Mouse (Mus musculus) stomach, embryonic 14.5 days (tissue): ENCODE data around the gene Mblac2. TPM values are rescaled to one million over a fixed set of nuclear protein-coding genes. Genes with fewer than 3 reads are reported as not detected.
A peak's percentile ranks its signal among the peaks of the same experiment; 100 is the strongest.

Source experiments
- ATAC-seq: fragments of 200-750 bp; cut with Nextera tagmentation; 2 replicates; pipeline ENCODE4 v1.8.0; 2017; ENCODE audit warnings: low read depth, moderate TSS enrichment; ENCODE audit not compliant: insufficient number of reproducible peaks, insufficient read depth, low FRiP score
- H3K27ac ChIP-seq: fragments of 300-500 bp; sonication (generic); 2 replicates; pipeline ENCODE4 v1.5.1; 2014; ENCODE audit warnings: mild to moderate bottlenecking, low read length, moderate library complexity, mixed read lengths
- H3K27me3 ChIP-seq: fragments of 300-500 bp; sonication (generic); 2 replicates; pipeline ENCODE4 v1.6.1; 2014; ENCODE audit warnings: low read length, control low read depth, mixed read lengths; ENCODE audit not compliant: control insufficient read depth, insufficient read depth
- H3K36me3 ChIP-seq: fragments of 300-500 bp; sonication (generic); 2 replicates; pipeline ENCODE4 v1.6.1; 2014; ENCODE audit warnings: mild to moderate bottlenecking, control low read depth, low read length, moderate library complexity, mixed read lengths; ENCODE audit not compliant: control insufficient read depth, insufficient read depth
- H3K4me1 ChIP-seq: fragments of 300-500 bp; sonication (generic); 2 replicates; pipeline ENCODE4 v1.6.1; 2014; ENCODE audit warnings: low read length, control low read depth, mixed read lengths; ENCODE audit not compliant: control insufficient read depth, insufficient read depth
- H3K4me2 ChIP-seq: fragments of 300-500 bp; sonication (generic); replicated peaks from 2 replicates; pipeline ENCODE4 v1.6.1; 2014; ENCODE audit warnings: low read depth, low read length, control low read depth
- H3K4me3 ChIP-seq: fragments of 300-500 bp; sonication (generic); 2 replicates; pipeline ENCODE4 v1.5.1; 2014; ENCODE audit warnings: low read depth, low read length, control low read depth
- H3K9ac ChIP-seq: fragments of 300-500 bp; sonication (generic); replicated peaks from 2 replicates; pipeline ENCODE4 v1.6.1; 2014; ENCODE audit warnings: low read depth, mild to moderate bottlenecking, control low read depth, low read length, moderate library complexity, mixed read lengths
- H3K9me3 ChIP-seq: fragments of 300-500 bp; sonication (generic); 2 replicates; pipeline ENCODE4 v1.6.1; 2016; ENCODE audit warnings: low read depth, low read length, control low read depth; ENCODE audit not compliant: control insufficient read depth
- WGBS: fragments of 180-500 bp; shearing (Covaris S2); extraction: QIAGEN DNeasy Blood & Tissue Kit; methylation state at CpG from one replicate; pipeline ENCODE4 v1.1.7; 2014; 5-methylcytosine and 5-hydroxymethylcytosine counted together
- polyA plus RNA-seq: library from polyadenylated mRNA; unstranded; fragments of >200 nt; fragmentation: Nextera tagmentation; extraction: Ambion mirVana; gene quantifications from 2 replicates; pipeline ENCODE4 v1.2.1, GENCODE M21; 2014

The Mblac2 gene
- polyA plus RNA-seq, 1 experiment from 2014 or later, result 9.3 TPM

DNA sequence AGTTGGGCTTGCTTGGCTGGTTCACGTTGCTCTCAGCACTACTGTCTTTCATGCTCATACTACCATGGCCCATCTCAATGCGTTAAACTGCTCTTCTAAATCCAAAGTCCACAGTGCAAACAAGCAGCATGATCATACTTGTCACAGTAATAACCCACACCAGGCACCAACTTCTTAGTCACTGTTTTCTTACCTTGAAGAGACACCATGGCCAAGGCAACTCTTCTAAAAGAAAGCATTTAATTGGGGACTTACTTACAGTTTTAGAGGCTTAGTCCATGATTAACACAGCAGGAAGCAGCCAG, 32.9 kb downstream of the Mblac2 start:
- Histone ChIP-seq H3K27ac (no peak overlapping the region), H3K9me3 (no peaks in the 10 kb centered on the region), H3K4me2 (no peak overlapping the region), H3K9ac (no peak overlapping the region), H3K36me3 (no peaks in the 10 kb centered on the region), H3K27me3 (no peaks in the 10 kb centered on the region), H3K4me3 (no peak overlapping the region), H3K4me1 (no peaks in the 10 kb centered on the region)
- 40% methylated on average over 2 of the region's 2 CpGs for WGBS
- ATAC-seq, result peak; percentile 28; the same call in 1 of the 2 replicates

GRCm38 (mm10) chr13:81754878-81755277, 43.7 kb downstream of the Mblac2 start:
- no peaks in the 10 kb centered on the region for H3K27me3 ChIP-seq
- no peak overlapping the region for H3K9ac ChIP-seq
- no peaks in the 10 kb centered on the region for H3K36me3 ChIP-seq
- no peaks in the 10 kb centered on the region for H3K9me3 ChIP-seq
- ATAC-seq, result peak; percentile 49; the same call in 1 of the 2 replicates
- no peak overlapping the region for H3K27ac ChIP-seq
- no peak overlapping the region for H3K4me2 ChIP-seq
- H3K4me3 ChIP-seq, result no peak overlapping the region
- no peaks in the 10 kb centered on the region for H3K4me1 ChIP-seq

GRCm38 (mm10) chr13:81755324-81755723, 44.2 kb downstream of the Mblac2 start:
- H3K36me3 ChIP-seq, result no peaks in the 10 kb centered on the region
- H3K4me1 ChIP-seq, result no peaks in the 10 kb centered on the region
- H3K4me2 ChIP-seq, result no peak overlapping the region
- no peak overlapping the region for H3K4me3 ChIP-seq
- WGBS, result 85% methylated on average over 1 of the region's 1 CpGs
- no peak overlapping the region for H3K9ac ChIP-seq
- ATAC-seq, result no peak
- no peak overlapping the region for H3K27ac ChIP-seq
- H3K27me3 ChIP-seq, result no peaks in the 10 kb centered on the region
- no peaks in the 10 kb centered on the region for H3K9me3 ChIP-seq

DNA sequence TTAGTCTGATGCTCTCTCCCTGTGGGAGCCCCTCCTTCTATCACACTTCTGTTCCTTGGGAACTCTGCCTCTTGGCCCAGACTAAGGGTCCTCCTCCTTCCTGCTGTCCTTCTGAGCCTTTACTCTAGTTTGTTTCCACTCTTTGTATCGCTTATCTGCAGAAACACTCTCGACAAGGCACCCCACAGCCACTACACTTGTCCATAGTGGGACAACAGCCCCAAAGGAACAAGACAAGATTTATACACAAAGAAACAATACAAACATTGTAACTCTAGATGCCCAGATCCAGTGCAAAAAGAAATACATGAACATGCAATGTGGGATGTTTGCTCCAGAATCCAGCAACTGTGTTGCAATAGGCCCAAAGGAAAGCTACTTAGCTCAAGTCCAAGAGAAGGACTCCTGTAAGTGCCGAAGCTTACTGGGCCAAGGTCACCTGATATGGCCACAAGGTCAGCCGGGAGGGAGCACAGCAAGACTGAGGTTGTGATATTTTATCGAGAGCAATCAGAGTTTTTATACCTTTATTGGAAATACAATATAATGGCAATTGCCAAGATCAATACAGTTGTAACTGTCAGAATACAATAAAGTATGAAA, 46.0 kb downstream of the Mblac2 start:
- no peak for ATAC-seq
- Histone ChIP-seq H3K4me1 (no peaks in the 10 kb centered on the region), H3K9me3 (no peaks in the 10 kb centered on the region), H3K9ac (no peak overlapping the region), H3K27me3 (no peaks in the 10 kb centered on the region), H3K4me3 (no peak overlapping the region), H3K36me3 (no peaks in the 10 kb centered on the region), H3K27ac (no peak overlapping the region), H3K4me2 (no peak overlapping the region)
- 78% methylated on average over 5 of the region's 5 CpGs for WGBS

DNA sequence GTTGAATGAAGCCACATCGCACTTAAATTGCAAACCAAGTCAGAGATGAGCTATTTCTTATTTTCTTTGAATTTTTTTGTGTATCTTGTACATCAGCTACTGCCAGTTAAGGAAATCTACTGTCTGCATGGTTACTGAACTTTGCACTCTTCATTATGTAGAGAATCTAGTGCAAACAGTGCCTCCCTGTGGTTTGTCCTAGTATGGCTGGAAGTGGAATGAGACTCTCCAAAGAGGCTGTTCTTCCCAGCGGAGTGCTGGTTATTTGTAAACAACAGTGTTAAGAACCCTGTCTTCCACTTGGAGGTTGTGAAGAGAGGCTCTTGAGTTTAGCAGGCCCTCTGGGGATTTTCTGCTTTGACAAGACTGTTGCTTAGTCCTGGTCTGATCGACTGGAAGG, 49.2 kb downstream of the Mblac2 start:
- Histone ChIP-seq H3K36me3 (no peaks in the 10 kb centered on the region), H3K4me2 (no peak overlapping the region), H3K27me3 (no peaks in the 10 kb centered on the region), H3K27ac (no peak overlapping the region), H3K4me3 (no peak overlapping the region), H3K9me3 (no peaks in the 10 kb centered on the region), H3K9ac (no peak overlapping the region), H3K4me1 (no peaks in the 10 kb centered on the region)
- WGBS, result 28% methylated on average over 3 of the region's 3 CpGs
- no peak for ATAC-seq

DNA sequence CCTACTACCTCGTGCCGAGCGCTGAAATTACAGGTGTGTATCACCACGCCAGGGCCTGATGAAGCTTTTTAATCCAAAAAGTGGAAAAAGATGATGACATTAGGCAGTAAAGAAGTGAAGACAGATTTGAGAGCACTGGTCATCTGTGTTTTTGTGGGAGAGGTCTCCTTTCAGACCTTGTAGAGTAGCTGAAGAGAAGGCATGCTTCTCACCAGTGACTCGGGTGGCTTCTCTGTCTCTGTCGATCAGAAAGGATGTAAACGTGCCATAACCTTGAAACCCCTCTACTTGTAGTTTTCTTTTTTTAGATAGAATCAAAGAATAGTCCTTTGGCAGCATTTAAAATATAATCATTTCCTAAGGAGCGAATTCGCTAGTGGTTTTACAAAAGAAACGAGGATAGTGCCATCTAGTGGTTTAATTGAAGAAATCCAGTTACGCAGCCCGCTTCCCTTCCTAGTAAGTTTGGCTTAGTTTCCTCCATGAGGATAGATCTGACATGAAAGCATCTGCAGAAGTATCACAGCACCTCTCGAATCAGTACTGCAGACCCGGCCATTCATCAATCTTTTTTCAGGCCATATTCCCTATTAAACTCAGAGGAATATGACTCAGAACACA, 50.5 kb downstream of the Mblac2 start:
- WGBS, result 28% methylated on average over 14 of the region's 14 CpGs
- ATAC-seq, result no peak
- no peak overlapping the region for H3K4me3 ChIP-seq

GRCm38 (mm10) chr13:81764173-81764572, 53.0 kb downstream of the Mblac2 start:
- Histone ChIP-seq H3K27me3 (no peaks in the 10 kb centered on the region), H3K36me3 (no peaks in the 10 kb centered on the region), H3K9ac (no peak overlapping the region), H3K4me3 (no peak overlapping the region), H3K27ac (no peak overlapping the region), H3K4me1 (no peaks in the 10 kb centered on the region), H3K9me3 (no peaks in the 10 kb centered on the region), H3K4me2 (no peak overlapping the region)
- ATAC-seq, result no peak
- 82% methylated on average over 5 of the region's 5 CpGs for WGBS

More for the DNA sequence above, 50.5 kb downstream of the Mblac2 start:
- H3K36me3 ChIP-seq, result no peaks in the 10 kb centered on the region
- no peaks in the 10 kb centered on the region for H3K4me1 ChIP-seq
- no peaks in the 10 kb centered on the region for H3K9me3 ChIP-seq
- H3K27me3 ChIP-seq, result no peaks in the 10 kb centered on the region
- no peak overlapping the region for H3K9ac ChIP-seq
- H3K27ac ChIP-seq, result no peak overlapping the region
- no peak overlapping the region for H3K4me2 ChIP-seq

DNA sequence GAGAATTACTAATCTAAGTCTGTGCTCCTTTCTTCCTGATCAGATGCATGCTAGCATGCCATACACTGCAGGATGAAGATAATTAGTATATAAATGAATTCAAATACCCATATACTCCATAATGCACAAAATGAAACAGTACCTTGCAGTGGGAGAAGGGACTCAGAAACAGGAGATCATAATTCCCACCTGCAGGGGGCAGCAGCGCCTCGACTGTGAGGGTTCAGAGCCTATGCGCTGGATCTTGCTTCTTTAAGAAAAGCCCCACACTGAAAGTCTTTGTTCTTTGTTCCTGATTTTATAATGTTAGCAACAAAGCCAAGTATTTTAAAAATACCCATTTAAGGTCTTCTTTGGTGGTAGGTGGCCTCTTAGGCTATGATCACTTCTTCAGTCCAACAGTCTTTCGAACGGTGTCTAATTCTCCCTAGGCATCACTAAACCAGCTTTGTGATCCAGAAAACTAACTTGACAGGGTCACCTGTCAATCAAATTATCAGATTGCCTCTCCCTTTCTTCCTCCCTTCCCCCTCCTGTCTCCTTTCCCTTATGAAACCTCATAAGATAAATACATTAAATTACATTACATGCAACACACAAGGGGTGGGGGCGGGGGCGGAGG, 56.0 kb downstream of the Mblac2 start:
- Histone ChIP-seq H3K9ac (no peak overlapping the region), H3K4me3 (no peak overlapping the region), H3K4me2 (no peak overlapping the region), H3K27ac (no peak overlapping the region), H3K27me3 (no peaks in the 10 kb centered on the region), H3K36me3 (no peaks in the 10 kb centered on the region), H3K4me1 (no peaks in the 10 kb centered on the region), H3K9me3 (no peaks in the 10 kb centered on the region)
- WGBS, result 84% methylated on average over 7 of the region's 7 CpGs
- ATAC-seq, result no peak
